Mouse (Mus musculus) testis, adult 2 months (tissue): ENCODE results near the gene Ctsl. TPM values are rescaled to one million over a fixed set of nuclear protein-coding genes. Genes with fewer than 3 reads are reported as not detected.

Experiments
- H3K27ac ChIP-seq: fragments of 200-500 bp; 2 replicates; pipeline ENCODE4 v1.5.1; 2012; ENCODE audit warnings: low read depth, low read length; ENCODE audit not compliant: control insufficient read depth, insufficient read depth
- H3K27me3 ChIP-seq: fragments of 200-500 bp; 2 replicates; pipeline ENCODE4 v1.6.1; 2012; ENCODE audit warnings: mild to moderate bottlenecking, low read length, moderate library complexity; ENCODE audit not compliant: control insufficient read depth, insufficient read depth
- H3K36me3 ChIP-seq: fragments of 200-500 bp; 2 replicates; pipeline ENCODE4 v1.6.1; 2012; ENCODE audit warnings: mild to moderate bottlenecking, low read length; ENCODE audit not compliant: control insufficient read depth, insufficient read depth
- H3K4me1 ChIP-seq: fragments of 200-500 bp; 2 replicates; pipeline ENCODE4 v1.6.1; 2012; ENCODE audit warnings: low read length; ENCODE audit not compliant: control insufficient read depth, insufficient read depth
- H3K4me3 ChIP-seq: fragments of 200-500 bp; 2 replicates; pipeline ENCODE4 v1.5.1; 2012; ENCODE audit warnings: low read depth, mild to moderate bottlenecking, low read length, moderate library complexity, mixed read lengths; ENCODE audit not compliant: control insufficient read depth
- CTCF ChIP-seq: fragments of 200-500 bp; IDR thresholded peaks from 2 replicates; pipeline ENCODE4 v1.5.1; 2012; ENCODE audit warnings: low read depth, mild to moderate bottlenecking, inconsistent platforms, low read length, moderate library complexity; ENCODE audit not compliant: control insufficient read depth, insufficient read depth, insufficient replicate concordance
- POLR2A ChIP-seq: fragments of 200-500 bp; IDR thresholded peaks from 2 replicates; pipeline ENCODE4 v1.6.1; 2012; ENCODE audit warnings: low read depth, mild to moderate bottlenecking, inconsistent platforms, low read length, moderate library complexity; ENCODE audit not compliant: control insufficient read depth
- polyA plus RNA-seq: library from polyadenylated mRNA; depleted of rRNA; stranded (reverse); fragments of >200 nt; gene quantifications from 2 replicates; pipeline ENCODE4 v1.2.3, GENCODE M21; 2012

The Ctsl gene
- polyA plus RNA-seq, 1 experiment: 202 TPM

- no peak for TF ChIP-seq CTCF
- TF ChIP-seq POLR2A: no peak
- H3K4me1 ChIP-seq: peaks cover 2% of the 10 kb centered on the region; the same call in 1 of the 2 replicates
- no peak overlapping the region for H3K27ac ChIP-seq
- no peaks in the 10 kb centered on the region for H3K27me3 ChIP-seq
- H3K36me3 ChIP-seq: no peaks in the 10 kb centered on the region
- H3K4me3 ChIP-seq: no peak overlapping the region
Observed at GRCm38 (mm10) chr13:64396979-64397378, 26.3 kb upstream of the Ctsl start.

GRCm38 (mm10) chr13:64388415-64388814 lies 17.7 kb upstream of the Ctsl start:
- no peak overlapping the region for H3K27ac ChIP-seq
- no peak for TF ChIP-seq CTCF
- no peak for TF ChIP-seq POLR2A
- no peaks in the 10 kb centered on the region for H3K27me3 ChIP-seq
- H3K4me3 ChIP-seq: no peak overlapping the region
- H3K4me1 ChIP-seq: no peaks in the 10 kb centered on the region
- no peaks in the 10 kb centered on the region for H3K36me3 ChIP-seq

GRCm38 (mm10) chr13:64386048-64386447 lies 15.4 kb upstream of the Ctsl start:
- Histone ChIP-seq H3K4me3 (no peak overlapping the region), H3K27me3 (no peaks in the 10 kb centered on the region), H3K36me3 (no peaks in the 10 kb centered on the region), H3K27ac (no peak overlapping the region), H3K4me1 (no peaks in the 10 kb centered on the region)
- no peak for TF ChIP-seq POLR2A
- no peak for TF ChIP-seq CTCF

DNA sequence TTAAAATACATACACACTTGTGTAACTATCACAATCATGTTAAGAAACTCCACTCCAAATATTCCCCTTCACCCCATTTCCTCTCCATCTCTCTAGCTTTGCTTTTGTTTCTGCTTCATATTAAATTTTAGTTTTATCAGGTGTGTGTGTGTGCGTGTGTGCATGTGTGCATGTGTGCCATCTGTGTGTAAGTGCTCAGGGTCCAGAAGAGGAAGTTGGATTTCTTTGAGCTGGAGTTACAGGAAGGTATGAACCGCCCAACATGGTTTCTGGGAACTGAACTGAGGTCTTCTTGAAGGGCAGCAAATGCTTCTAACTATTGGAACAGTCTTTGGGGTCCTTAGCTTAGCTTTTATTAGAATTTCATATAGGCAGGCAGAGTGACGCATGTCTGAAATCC lies 14.2 kb upstream of the Ctsl start:
- no peaks in the 10 kb centered on the region for H3K27me3 ChIP-seq
- H3K36me3 ChIP-seq: no peaks in the 10 kb centered on the region
- H3K4me3 ChIP-seq: no peak overlapping the region
- no peak overlapping the region for H3K27ac ChIP-seq
- TF ChIP-seq CTCF (no peak), POLR2A (no peak)
- no peaks in the 10 kb centered on the region for H3K4me1 ChIP-seq

GRCm38 (mm10) chr13:64380251-64380650 lies 9.6 kb upstream of the Ctsl start:
- Histone ChIP-seq H3K27me3 (no peaks in the 10 kb centered on the region), H3K27ac (no peak overlapping the region)
- TF ChIP-seq CTCF: no peak
- TF ChIP-seq POLR2A: no peak

GRCm38 (mm10) chr13:64378601-64379000 lies 7.9 kb upstream of the Ctsl start:
- H3K4me3 ChIP-seq: no peak overlapping the region
- H3K27me3 ChIP-seq: no peaks in the 10 kb centered on the region
- no peak for TF ChIP-seq POLR2A
- TF ChIP-seq CTCF: no peak
- H3K27ac ChIP-seq: no peak overlapping the region
- H3K4me1 ChIP-seq: no peaks in the 10 kb centered on the region
- H3K36me3 ChIP-seq: no peaks in the 10 kb centered on the region

More at GRCm38 (mm10) chr13:64380251-64380650, 9.6 kb upstream of the Ctsl start:
- Histone ChIP-seq H3K4me3 (no peak overlapping the region), H3K4me1 (no peaks in the 10 kb centered on the region), H3K36me3 (no peaks in the 10 kb centered on the region)

- H3K4me1 ChIP-seq: no peaks in the 10 kb centered on the region
- no peaks in the 10 kb centered on the region for H3K27me3 ChIP-seq
- H3K36me3 ChIP-seq: no peaks in the 10 kb centered on the region
- TF ChIP-seq POLR2A (no peak), CTCF (no peak)
- H3K27ac ChIP-seq: no peak overlapping the region; the same call in 1 of the 2 replicates
- H3K4me3 ChIP-seq: no peak overlapping the region
Observed at GRCm38 (mm10) chr13:64376472-64376871, 5.8 kb upstream of the Ctsl start.

GRCm38 (mm10) chr13:64375160-64375559 lies 4.5 kb upstream of the Ctsl start:
- peaks cover 2% of the 10 kb centered on the region; the same call in 1 of the 2 replicates for H3K4me1 ChIP-seq
- TF ChIP-seq CTCF: no peak
- TF ChIP-seq POLR2A: no peak
- H3K4me3 ChIP-seq: no peak overlapping the region
- no peaks in the 10 kb centered on the region for H3K36me3 ChIP-seq
- no peaks in the 10 kb centered on the region for H3K27me3 ChIP-seq
- no peak overlapping the region for H3K27ac ChIP-seq
